ENCODE assay signal across 8 mouse cellular contexts in the genomic region with DNA sequence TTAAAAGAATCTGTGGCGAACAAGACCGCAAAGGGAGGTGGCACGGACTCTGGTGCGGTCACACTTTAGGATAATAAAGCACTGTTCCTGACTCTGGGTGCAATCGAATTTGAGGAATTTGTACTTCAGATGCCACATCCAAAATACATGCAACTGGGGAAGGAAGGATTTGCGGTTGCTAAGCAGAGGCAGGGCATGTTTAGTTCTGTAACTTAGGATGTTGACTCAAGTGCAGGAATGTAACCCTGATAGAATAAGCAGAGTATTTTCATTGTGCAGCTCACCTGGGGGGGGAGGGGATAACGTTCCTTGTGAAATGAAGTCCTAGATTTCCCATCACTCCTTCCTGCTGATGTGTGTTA. TPM values are rescaled to one million over a fixed set of nuclear protein-coding genes. Genes with fewer than 3 reads are reported as not detected.
DNase-seq lines count a peak whose midpoint lies in the region; ATAC-seq and TF ChIP-seq lines count a peak whose summit lies in the region.

No protein-coding gene starts in this region.

- no peak for TF ChIP-seq CTCF in kidney, adult 2 months (conservative IDR thresholded peaks at IDR 0.05; ENCODE audit: insufficient read depth, insufficient read length, low read depth, low read length)
- TF ChIP-seq CTCF in bone marrow, adult 2 months (IDR thresholded peaks at IDR 0.05; ENCODE audit: control insufficient read depth, insufficient read depth, low read length): no peak
- TF ChIP-seq CTCF in hindbrain, postnatal 0 days (IDR thresholded peaks at IDR 0.05; ENCODE audit: low read depth): peak; percentile 16; the same call in 1 of the 2 replicates

- no peaks in the 10 kb centered on the region for H3K9me3 ChIP-seq in hindbrain, postnatal 0 days (ENCODE audit: low read length)
- no peaks in the 10 kb centered on the region for H3K9me3 ChIP-seq in midbrain, embryonic 14.5 days (ENCODE audit: control insufficient read depth, low read length)

- ATAC-seq in hindbrain, postnatal 0 days: no peak
- ATAC-seq in midbrain, embryonic 14.5 days (ENCODE audit: low FRiP score, low TSS enrichment): no peak

- no peak for TF ChIP-seq POLR2A in kidney, adult 2 months (IDR thresholded peaks at IDR 0.05; ENCODE audit: low read depth, low read length)
- no peak for TF ChIP-seq POLR2A in bone marrow, adult 2 months (IDR thresholded peaks at IDR 0.05; ENCODE audit: borderline replicate concordance, control insufficient read depth, low read depth, low read length)

- H3K4me3 ChIP-seq in kidney, adult 2 months (ENCODE audit: insufficient read depth, low read depth, low read length): peak overlapping the region; percentile 76
- H3K4me3 ChIP-seq in bone marrow, adult 2 months (replicated peaks; ENCODE audit: control insufficient read depth, low read depth, low read length): peak overlapping the region; percentile 92
- peak overlapping the region; percentile 75 for H3K4me3 ChIP-seq in hindbrain, postnatal 0 days (ENCODE audit: low read length)
- H3K4me3 ChIP-seq in midbrain, embryonic 14.5 days (replicated peaks; ENCODE audit: low read depth, low read length): peak overlapping the region; percentile 70

- 2% methylated on average over 7 of the region's 7 CpGs for WGBS in kidney, adult 2 months
- WGBS in bone marrow, adult 2 months: 2% methylated on average over 7 of the region's 7 CpGs
- WGBS in hindbrain, postnatal 0 days: 3% methylated on average over 7 of the region's 7 CpGs
- 1% methylated on average over 7 of the region's 7 CpGs for WGBS in midbrain, embryonic 14.5 days

- peak overlapping the region; percentile 67 for H3K27ac ChIP-seq in kidney, adult 2 months (ENCODE audit: insufficient read depth, low read depth, low read length)
- H3K27ac ChIP-seq in bone marrow, adult 2 months (ENCODE audit: control insufficient read depth, insufficient read depth, low read depth, low read length, poor library complexity): peak overlapping the region; percentile 99
- peak overlapping the region; percentile 90 for H3K27ac ChIP-seq in hindbrain, postnatal 0 days
- H3K27ac ChIP-seq in midbrain, embryonic 14.5 days (replicated peaks; ENCODE audit: low read depth, low read length): peak overlapping the region; percentile 79

- peak overlapping the region; percentile 65 for H3K9ac ChIP-seq in hindbrain, postnatal 0 days (replicated peaks; ENCODE audit: low read length)
- H3K9ac ChIP-seq in midbrain, embryonic 14.5 days (replicated peaks; ENCODE audit: low read length): peak overlapping the region; percentile 74; the same call in 1 of the 2 replicates

- DNase-seq in kidney, adult 2 months: no peak
- no peak for DNase-seq in kidney, adult 18-20 months
- DNase-seq in hindbrain, postnatal 0 days (ENCODE audit: low spot score): no peak
- no peak for DNase-seq in midbrain, embryonic 14.5 days
- DNase-seq in thymus, postnatal 0 days (ENCODE audit: low spot score): no peak
- no peak for DNase-seq in spleen, postnatal 10 days (ENCODE audit: low spot score in 2 of 2)
- DNase-seq in embryo, embryonic 10.5 days (ENCODE audit: low spot score): no peak

- H3K4me1 ChIP-seq in kidney, adult 2 months (ENCODE audit: control insufficient read depth, insufficient read depth, low read length): peaks cover 8% of the 10 kb centered on the region; the same call in 1 of the 2 replicates
- peaks cover 3% of the 10 kb centered on the region; the same call in 1 of the 2 replicates for H3K4me1 ChIP-seq in bone marrow, adult 2 months (ENCODE audit: control insufficient read depth, insufficient read depth, low read length)
- peaks cover 7% of the 10 kb centered on the region; the same call in 1 of the 2 replicates for H3K4me1 ChIP-seq in hindbrain, postnatal 0 days (ENCODE audit: insufficient read depth, low read length)
- H3K4me1 ChIP-seq in midbrain, embryonic 14.5 days (ENCODE audit: control insufficient read depth, insufficient read depth, low read length): peaks cover 26% of the 10 kb centered on the region

- H3K36me3 ChIP-seq in kidney, adult 2 months (ENCODE audit: control insufficient read depth, insufficient read depth, low read length): no peaks in the 10 kb centered on the region
- H3K36me3 ChIP-seq in hindbrain, postnatal 0 days (ENCODE audit: insufficient read depth, low read length): no peaks in the 10 kb centered on the region
- H3K36me3 ChIP-seq in midbrain, embryonic 14.5 days (ENCODE audit: control insufficient read depth, insufficient read depth, low read length): no peaks in the 10 kb centered on the region

- H3K27me3 ChIP-seq in kidney, adult 2 months (replicated peaks; ENCODE audit: control insufficient read depth, insufficient read depth, low read length): no peaks in the 10 kb centered on the region
- no peaks in the 10 kb centered on the region for H3K27me3 ChIP-seq in hindbrain, postnatal 0 days (ENCODE audit: insufficient read depth, low read length)
- H3K27me3 ChIP-seq in midbrain, embryonic 14.5 days (ENCODE audit: control insufficient read depth, insufficient read depth, low read length): no peaks in the 10 kb centered on the region

- H3K4me2 ChIP-seq in hindbrain, postnatal 0 days (ENCODE audit: low read depth, low read length): peak overlapping the region; percentile 85
- peak overlapping the region; percentile 91 for H3K4me2 ChIP-seq in midbrain, embryonic 14.5 days (ENCODE audit: low read length)

RNA-seq across cellular contexts. Expression of a gene that starts 0.4 kb away (rescaled TPM):
- polyA plus RNA-seq in kidney, adult 2 months (2012; rRNA removed): 29.3 and 31.1 TPM in 2 replicates
- polyA plus RNA-seq in bone marrow, adult 2 months (2011; ENCODE audit: insufficient read depth, insufficient read length, low replicate concordance, missing spikeins): 43.2 and 51.4 TPM in 2 replicates
- 20.9 and 21.0 TPM in 2 replicates for total RNA-seq in hindbrain, postnatal 0 days (2014; rRNA removed)
- polyA plus RNA-seq in hindbrain, postnatal 0 days (2015; fragmentation: Nextera tagmentation; extraction: Ambion mirVana): 10.2 and 12.9 TPM in 2 replicates
- 9.3 and 15.5 TPM in 2 replicates for polyA plus RNA-seq in midbrain, embryonic 14.5 days (2014; fragmentation: Nextera tagmentation; extraction: Ambion mirVana)
- 30.5 and 37.7 TPM in 2 replicates for polyA plus RNA-seq in thymus, postnatal 0 days (2015; fragmentation: Nextera tagmentation; extraction: Ambion mirVana)

RNA-seq across cellular contexts. Expression of a gene that starts 38.4 kb away (rescaled TPM):
- polyA plus RNA-seq in kidney, adult 2 months (2012; rRNA removed): 7.7 and 13.0 TPM in 2 replicates
- polyA plus RNA-seq in bone marrow, adult 2 months (2011; ENCODE audit: insufficient read depth, insufficient read length, low replicate concordance, missing spikeins): 12.6 and 17.8 TPM in 2 replicates
- 22.5 and 34.0 TPM in 2 replicates for total RNA-seq in hindbrain, postnatal 0 days (2014; rRNA removed)
- 76.7 and 78.2 TPM in 2 replicates for polyA plus RNA-seq in hindbrain, postnatal 0 days (2015; fragmentation: Nextera tagmentation; extraction: Ambion mirVana)
- polyA plus RNA-seq in midbrain, embryonic 14.5 days (2014; fragmentation: Nextera tagmentation; extraction: Ambion mirVana): 90.0 and 92.6 TPM in 2 replicates
- polyA plus RNA-seq in thymus, postnatal 0 days (2015; fragmentation: Nextera tagmentation; extraction: Ambion mirVana): 74.9 and 77.4 TPM in 2 replicates

RNA-seq across cellular contexts. Expression of a gene that starts 45.0 kb away (rescaled TPM):
- polyA plus RNA-seq in kidney, adult 2 months (2012; rRNA removed): 15.7 and 17.9 TPM in 2 replicates
- polyA plus RNA-seq in bone marrow, adult 2 months (2011; ENCODE audit: insufficient read depth, insufficient read length, low replicate concordance, missing spikeins): 8.4 and 20.1 TPM in 2 replicates
- total RNA-seq in hindbrain, postnatal 0 days (2014; rRNA removed): 22.2 and 23.6 TPM in 2 replicates
- 33.1 and 36.4 TPM in 2 replicates for polyA plus RNA-seq in hindbrain, postnatal 0 days (2015; fragmentation: Nextera tagmentation; extraction: Ambion mirVana)
- polyA plus RNA-seq in midbrain, embryonic 14.5 days (2014; fragmentation: Nextera tagmentation; extraction: Ambion mirVana): 40.0 and 42.6 TPM in 2 replicates
- polyA plus RNA-seq in thymus, postnatal 0 days (2015; fragmentation: Nextera tagmentation; extraction: Ambion mirVana): 29.7 and 34.6 TPM in 2 replicates
